Mouse (Mus musculus): ENCODE measurements at regions not wholly inside any gene's neighbourhood (a gene's known extent, or its start where the extent isn't known, plus 50 kb on each side); places are given as distances from the start of the nearest gene placed in this dataset.
A peak's percentile ranks its signal among the peaks of the same experiment; 100 is the strongest.

- DNase-seq, result no peak
- Histone ChIP-seq H3K9ac (no peak overlapping the region), H3K27ac (ENCODE audit: low read depth, low read length) (no peak overlapping the region), H3K4me3 (ENCODE audit: low read depth, low read length) (no peak overlapping the region), H3K9me3 (ENCODE audit: low read length) (no peaks in the 10 kb centered on the region), H3K4me1 (ENCODE audit: insufficient read depth) (peaks cover 3% of the 10 kb centered on the region; the same call in 1 of the 2 replicates), H3K4me2 (ENCODE audit: low read depth) (no peak overlapping the region), H3K27me3 (ENCODE audit: insufficient read depth, low read length) (no peaks in the 10 kb centered on the region), H3K36me3 (ENCODE audit: insufficient read depth) (no peaks in the 10 kb centered on the region)
- TF ChIP-seq CTCF (IDR thresholded peaks at IDR 0.05; ENCODE audit: low read depth), result no peak
- 90% methylated on average over 8 of the region's 8 CpGs for WGBS
- no peak for ATAC-seq
Measured at GRCm38 (mm10) chr12:80017376-80017929, 95.4 kb downstream of the Zfp36l1 start.

DNA sequence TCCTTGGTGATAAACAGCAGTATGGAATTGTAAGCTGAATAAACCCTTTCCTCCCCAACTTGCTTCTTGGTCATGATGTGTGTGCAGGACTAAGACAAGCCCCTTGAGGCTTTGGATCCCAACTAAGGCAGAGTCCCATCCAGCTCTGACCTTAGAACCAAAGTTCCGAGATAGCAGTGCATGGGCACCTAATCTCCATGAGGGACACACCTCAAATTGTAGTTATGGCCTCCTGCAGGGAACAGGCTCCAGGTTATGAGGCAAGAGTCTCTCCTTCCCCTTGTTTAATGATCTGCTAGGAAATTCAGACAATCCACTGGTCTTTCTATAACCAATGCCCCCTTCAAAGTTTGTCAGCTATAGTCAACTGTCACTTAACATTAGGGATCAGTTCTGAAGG lies 96.9 kb downstream of the Zfp36l1 start:
- Histone ChIP-seq H3K36me3 (ENCODE audit: insufficient read depth) (no peaks in the 10 kb centered on the region), H3K27me3 (ENCODE audit: insufficient read depth, low read length) (no peaks in the 10 kb centered on the region), H3K9me3 (ENCODE audit: low read length) (no peaks in the 10 kb centered on the region), H3K9ac (no peak overlapping the region), H3K4me2 (ENCODE audit: low read depth) (no peak overlapping the region), H3K4me3 (ENCODE audit: low read depth, low read length) (no peak overlapping the region), H3K4me1 (ENCODE audit: insufficient read depth) (peaks cover 3% of the 10 kb centered on the region; the same call in 1 of the 2 replicates), H3K27ac (ENCODE audit: low read depth, low read length) (no peak overlapping the region)
- no peak for TF ChIP-seq CTCF (IDR thresholded peaks at IDR 0.05; ENCODE audit: low read depth)
- WGBS, result 88% methylated on average over 1 of the region's 1 CpGs
- DNase-seq (no peak), ATAC-seq (no peak)

DNA sequence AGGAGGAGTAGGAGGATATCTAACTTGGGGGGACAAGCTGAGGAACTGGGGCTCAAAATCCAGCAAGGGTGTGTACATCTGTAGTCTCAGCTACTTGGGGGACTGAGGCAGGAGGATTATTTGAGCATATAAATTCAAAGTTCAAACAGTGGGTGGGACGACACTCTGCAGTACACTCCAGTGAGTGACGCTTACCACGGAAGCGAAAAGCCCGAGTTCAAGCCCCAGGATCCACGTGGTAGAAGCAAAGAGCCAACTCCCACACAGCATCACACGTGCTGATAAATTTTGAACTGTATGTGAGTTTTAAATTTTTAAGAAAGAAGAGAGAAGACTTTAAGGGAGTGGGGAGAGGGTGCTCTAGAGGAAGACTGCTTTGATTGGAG lies 98.2 kb downstream of the Zfp36l1 start:
- Histone ChIP-seq H3K4me3 (ENCODE audit: low read depth, low read length) (0 out of 2 replicates have a peak overlapping the region, but pooled peaks have one; percentile 11), H3K36me3 (ENCODE audit: insufficient read depth) (no peaks in the 10 kb centered on the region), H3K27me3 (ENCODE audit: insufficient read depth, low read length) (no peaks in the 10 kb centered on the region), H3K27ac (ENCODE audit: low read depth, low read length) (peak overlapping the region; percentile 75), H3K9me3 (ENCODE audit: low read length) (no peaks in the 10 kb centered on the region), H3K9ac (0 out of 2 replicates have a peak overlapping the region, but pooled peaks have one; percentile 41), H3K4me2 (ENCODE audit: low read depth) (peak overlapping the region; percentile 42), H3K4me1 (ENCODE audit: insufficient read depth) (peaks cover 3% of the 10 kb centered on the region; the same call in 1 of the 2 replicates)
- no peak for DNase-seq
- ATAC-seq, result peak; percentile 20; the same call in 1 of the 2 replicates
- WGBS, result 66% methylated on average over 7 of the region's 7 CpGs
- no peak for TF ChIP-seq CTCF (IDR thresholded peaks at IDR 0.05; ENCODE audit: low read depth)

- no peaks in the 10 kb centered on the region for H3K36me3 ChIP-seq (ENCODE audit: insufficient read depth)
- peak overlapping the region; percentile 11; the same call in 1 of the 2 replicates for H3K4me3 ChIP-seq (ENCODE audit: low read depth, low read length)
- H3K9me3 ChIP-seq (ENCODE audit: low read length), result no peaks in the 10 kb centered on the region
- DNase-seq (peak; percentile 66), ATAC-seq (peak; percentile 71)
- WGBS, result 15% methylated on average over 14 of the region's 14 CpGs
- H3K4me2 ChIP-seq (ENCODE audit: low read depth), result peak overlapping the region; percentile 42
- TF ChIP-seq CTCF (IDR thresholded peaks at IDR 0.05; ENCODE audit: low read depth), result no peak
- peaks cover 3% of the 10 kb centered on the region; the same call in 1 of the 2 replicates for H3K4me1 ChIP-seq (ENCODE audit: insufficient read depth)
- H3K9ac ChIP-seq, result peak overlapping the region; percentile 41
- no peaks in the 10 kb centered on the region for H3K27me3 ChIP-seq (ENCODE audit: insufficient read depth, low read length)
- peak overlapping the region; percentile 75 for H3K27ac ChIP-seq (ENCODE audit: low read depth, low read length)
Measured at GRCm38 (mm10) chr12:80013904-80014597, 98.8 kb downstream of the Zfp36l1 start.

- Histone ChIP-seq H3K9ac (0 out of 2 replicates have a peak overlapping the region, but pooled peaks have one; percentile 41), H3K27ac (ENCODE audit: low read depth, low read length) (peak overlapping the region; percentile 75), H3K9me3 (ENCODE audit: low read length) (no peaks in the 10 kb centered on the region), H3K4me2 (ENCODE audit: low read depth) (peak overlapping the region; percentile 42), H3K4me1 (ENCODE audit: insufficient read depth) (peaks cover 3% of the 10 kb centered on the region; the same call in 1 of the 2 replicates), H3K36me3 (ENCODE audit: insufficient read depth) (no peaks in the 10 kb centered on the region), H3K27me3 (ENCODE audit: insufficient read depth, low read length) (no peaks in the 10 kb centered on the region), H3K4me3 (ENCODE audit: low read depth, low read length) (no peak overlapping the region)
- 54% methylated on average over 6 of the region's 6 CpGs for WGBS
- ATAC-seq (no peak), DNase-seq (no peak)
- TF ChIP-seq CTCF (IDR thresholded peaks at IDR 0.05; ENCODE audit: low read depth), result no peak
Measured at GRCm38 (mm10) chr12:80013577-80013903, 99.3 kb downstream of the Zfp36l1 start.

- H3K36me3 ChIP-seq (ENCODE audit: insufficient read depth), result no peaks in the 10 kb centered on the region
- H3K27ac ChIP-seq (ENCODE audit: low read depth, low read length), result no peak overlapping the region
- H3K4me3 ChIP-seq (ENCODE audit: low read depth, low read length), result no peak overlapping the region
- 87% methylated on average over 6 of the region's 6 CpGs for WGBS
- TF ChIP-seq CTCF (IDR thresholded peaks at IDR 0.05; ENCODE audit: low read depth), result no peak
- DNase-seq (no peak), ATAC-seq (no peak)
- no peak overlapping the region for H3K4me2 ChIP-seq (ENCODE audit: low read depth)
- H3K4me1 ChIP-seq (ENCODE audit: insufficient read depth), result peaks cover 3% of the 10 kb centered on the region; the same call in 1 of the 2 replicates
- no peak overlapping the region for H3K9ac ChIP-seq
- H3K9me3 ChIP-seq (ENCODE audit: low read length), result no peaks in the 10 kb centered on the region
- H3K27me3 ChIP-seq (ENCODE audit: insufficient read depth, low read length), result no peaks in the 10 kb centered on the region
Measured at GRCm38 (mm10) chr12:80011916-80012315, 100.9 kb downstream of the Zfp36l1 start.

DNA sequence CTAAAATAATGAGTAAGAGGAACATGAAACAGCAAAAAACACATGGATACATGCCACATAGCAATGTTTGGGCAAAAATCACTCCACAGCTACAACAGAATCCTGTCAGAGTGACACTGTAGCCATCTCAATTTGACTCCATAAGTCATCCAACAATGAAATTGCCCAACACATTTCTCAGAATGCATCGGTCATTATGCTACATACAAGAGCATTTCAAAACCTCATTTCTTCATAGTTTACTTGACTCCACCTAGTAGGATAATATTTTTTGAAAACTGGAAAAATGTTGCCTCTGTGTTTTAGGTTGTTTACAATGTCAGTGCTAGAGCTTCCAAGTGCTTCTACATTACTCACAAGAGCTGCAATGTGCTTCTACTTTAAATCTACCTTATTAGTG lies 101.9 kb downstream of the Zfp36l1 start:
- no peak overlapping the region for H3K27ac ChIP-seq (ENCODE audit: low read depth, low read length)
- no peak overlapping the region for H3K4me2 ChIP-seq (ENCODE audit: low read depth)
- no peaks in the 10 kb centered on the region for H3K36me3 ChIP-seq (ENCODE audit: insufficient read depth)
- peaks cover 3% of the 10 kb centered on the region; the same call in 1 of the 2 replicates for H3K4me1 ChIP-seq (ENCODE audit: insufficient read depth)
- DNase-seq (no peak), ATAC-seq (no peak)
- WGBS, result 76% methylated on average over 1 of the region's 1 CpGs
- H3K9me3 ChIP-seq (ENCODE audit: low read length), result no peaks in the 10 kb centered on the region
- H3K27me3 ChIP-seq (ENCODE audit: insufficient read depth, low read length), result no peaks in the 10 kb centered on the region
- H3K4me3 ChIP-seq (ENCODE audit: low read depth, low read length), result no peak overlapping the region
- TF ChIP-seq CTCF (IDR thresholded peaks at IDR 0.05; ENCODE audit: low read depth), result no peak
- no peak overlapping the region for H3K9ac ChIP-seq
